Mouse (Mus musculus) bone marrow macrophage, adult 2 months (primary cell): Measurements from ENCODE around the gene Itga7. TPM values are rescaled to one million over a fixed set of nuclear protein-coding genes. Genes with fewer than 3 reads are reported as not detected.

Source experiments
- H3K27ac ChIP-seq: 2 replicates; pipeline ENCODE4 v1.5.1; 2012; ENCODE audit warnings: low read depth, low read length; ENCODE audit not compliant: insufficient read depth
- H3K4me1 ChIP-seq: 2 replicates; pipeline ENCODE4 v1.6.1; 2012; ENCODE audit warnings: low read length; ENCODE audit not compliant: control insufficient read depth, insufficient read depth
- H3K4me3 ChIP-seq: 2 replicates; pipeline ENCODE4 v1.5.1; 2012; ENCODE audit warnings: mild to moderate bottlenecking, low read length, moderate library complexity; ENCODE audit not compliant: insufficient read depth
- CTCF ChIP-seq: IDR thresholded peaks from 2 replicates; pipeline ENCODE4 v1.5.1; 2012; ENCODE audit warnings: low read depth, mild to moderate bottlenecking, low read length, moderate library complexity
- POLR2A ChIP-seq: IDR thresholded peaks from 2 replicates; pipeline ENCODE4 v1.6.1; 2012; ENCODE audit warnings: mild to moderate bottlenecking, low read depth, low read length, borderline replicate concordance
- polyA plus RNA-seq: library from polyadenylated mRNA; stranded (reverse); fragments of >200 nt; gene quantifications from 2 replicates; pipeline ENCODE4 v1.2.4, GENCODE M21; 2012; ENCODE audit not compliant: missing spikeins, insufficient read depth, insufficient read length

Gene Itga7
- polyA plus RNA-seq, 1 experiment, result 0.17 TPM

DNA sequence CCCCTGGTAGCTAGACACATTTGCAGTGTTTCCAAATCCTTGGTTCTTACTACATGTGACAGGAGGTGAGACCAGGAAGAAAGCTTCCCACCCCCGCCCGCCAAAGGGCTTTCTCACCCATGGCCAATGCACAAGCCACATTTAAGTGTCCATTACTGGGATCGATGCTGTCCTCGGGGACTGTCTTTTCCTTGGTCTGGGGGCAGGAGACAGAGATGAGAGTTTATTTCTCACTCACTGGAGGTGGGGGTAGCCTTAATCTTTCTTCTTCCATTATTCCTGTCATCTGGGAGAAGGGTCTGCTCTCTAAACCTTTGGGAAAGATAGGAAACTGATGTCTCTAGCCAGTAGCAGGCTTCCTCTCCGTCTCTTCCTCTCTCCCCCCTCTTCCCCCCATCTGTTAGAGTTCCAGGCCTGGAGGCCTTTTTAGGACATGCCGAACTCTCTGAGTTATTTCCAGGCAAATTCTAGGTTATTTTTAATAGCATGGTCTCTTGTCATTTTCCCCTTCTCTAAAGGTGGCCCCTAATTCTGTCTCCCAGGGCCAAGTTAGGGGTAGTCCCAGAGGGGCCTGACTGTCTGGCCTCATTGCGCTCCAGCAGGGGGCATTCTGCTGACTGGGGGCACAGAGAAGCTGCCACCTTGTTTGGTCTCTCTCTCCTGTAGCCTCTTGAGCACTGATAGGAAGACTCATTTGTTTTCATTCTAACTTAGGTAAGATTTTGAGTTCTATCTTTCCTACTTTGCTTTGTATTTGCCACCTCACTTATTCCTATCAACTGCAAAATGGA is 1.6 kb downstream of the Itga7 start:
- H3K27ac ChIP-seq, result no peak overlapping the region
- peaks cover 12% of the 10 kb centered on the region for H3K4me1 ChIP-seq
- no peak for TF ChIP-seq POLR2A
- no peak for TF ChIP-seq CTCF
- no peak overlapping the region for H3K4me3 ChIP-seq

GRCm38 (mm10) chr10:128935826-128936440 is 2.3 kb downstream of the Itga7 start:
- H3K4me3 ChIP-seq, result no peak overlapping the region
- TF ChIP-seq POLR2A (no peak), CTCF (no peak)

GRCm38 (mm10) chr10:128937756-128938390 is 4.3 kb downstream of the Itga7 start:
- no peak overlapping the region for H3K4me3 ChIP-seq
- TF ChIP-seq CTCF (no peak), POLR2A (no peak)
- peaks cover 8% of the 10 kb centered on the region for H3K4me1 ChIP-seq
- H3K27ac ChIP-seq, result no peak overlapping the region

More at GRCm38 (mm10) chr10:128935826-128936440, 2.3 kb downstream of the Itga7 start:
- Histone ChIP-seq H3K4me1 (peaks cover 11% of the 10 kb centered on the region), H3K27ac (no peak overlapping the region)

DNA sequence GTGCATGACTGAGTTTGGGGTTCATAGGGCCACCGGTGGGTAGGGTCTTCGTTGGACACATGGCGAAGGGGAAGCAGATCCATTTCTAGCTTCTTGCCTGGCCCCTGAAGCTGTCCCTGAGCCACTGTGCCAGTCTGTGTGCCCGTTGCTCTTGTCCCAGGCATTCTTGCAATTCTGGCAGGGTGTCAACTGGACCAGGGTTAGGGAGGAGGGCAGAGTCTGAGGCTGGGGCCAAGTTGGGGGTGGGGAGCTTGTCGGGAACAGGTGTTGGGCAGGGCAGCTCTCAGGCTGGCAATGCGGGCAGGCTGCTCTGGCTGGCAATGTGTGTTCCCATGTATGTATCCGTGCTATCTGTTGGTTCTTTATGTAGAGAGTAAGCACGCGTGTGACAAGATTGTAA is 4.8 kb downstream of the Itga7 start:
- no peak overlapping the region for H3K4me3 ChIP-seq
- no peak overlapping the region for H3K27ac ChIP-seq
- H3K4me1 ChIP-seq, result peaks cover 8% of the 10 kb centered on the region
- TF ChIP-seq CTCF (no peak), POLR2A (no peak)

DNA sequence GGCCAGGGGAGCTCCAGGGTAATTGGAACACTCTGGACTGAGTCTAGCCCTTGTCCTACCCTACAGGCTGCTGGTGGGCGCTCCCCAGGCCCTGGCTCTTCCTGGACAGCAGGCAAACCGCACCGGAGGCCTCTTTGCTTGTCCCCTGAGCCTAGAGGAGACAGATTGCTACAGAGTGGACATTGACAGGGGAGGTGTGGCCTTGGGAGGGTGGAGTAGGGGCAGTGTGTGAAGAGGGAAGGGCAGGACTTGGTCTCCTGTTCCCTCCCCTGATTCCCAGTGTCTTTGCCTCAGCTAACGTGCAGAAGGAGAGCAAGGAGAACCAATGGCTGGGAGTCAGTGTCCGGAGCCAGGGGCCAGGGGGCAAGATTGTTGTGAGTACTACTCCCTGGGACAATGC is 5.4 kb downstream of the Itga7 start:
- H3K4me1 ChIP-seq, result peaks cover 8% of the 10 kb centered on the region
- TF ChIP-seq CTCF (no peak), POLR2A (no peak)
- no peak overlapping the region for H3K27ac ChIP-seq
- H3K4me3 ChIP-seq, result no peak overlapping the region

DNA sequence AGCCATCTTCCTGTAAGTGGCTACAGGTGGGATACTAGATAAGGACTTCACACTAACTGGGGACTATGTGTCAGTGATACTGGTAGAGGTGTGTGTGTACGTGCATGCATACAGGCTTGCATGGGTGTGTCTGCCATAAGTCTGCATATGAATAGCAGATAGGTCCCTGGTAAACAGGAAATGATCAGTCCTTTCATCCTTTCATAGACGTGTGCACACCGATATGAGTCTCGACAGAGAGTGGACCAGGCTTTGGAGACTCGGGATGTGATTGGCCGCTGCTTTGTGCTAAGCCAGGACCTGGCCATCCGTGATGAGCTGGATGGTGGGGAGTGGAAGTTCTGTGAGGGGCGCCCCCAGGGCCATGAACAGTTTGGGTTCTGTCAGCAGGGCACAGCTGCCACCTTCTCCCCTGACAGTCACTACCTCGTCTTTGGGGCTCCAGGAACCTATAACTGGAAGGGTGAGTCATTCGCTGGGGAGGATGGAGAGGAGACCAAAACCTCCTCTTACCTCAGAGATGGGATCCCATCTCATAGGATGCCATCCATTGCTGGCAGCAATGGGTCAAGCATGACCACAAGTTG is 7.0 kb downstream of the Itga7 start:
- H3K27ac ChIP-seq, result no peak overlapping the region
- no peak overlapping the region for H3K4me3 ChIP-seq
- H3K4me1 ChIP-seq, result peaks cover 5% of the 10 kb centered on the region
- no peak for TF ChIP-seq POLR2A
- TF ChIP-seq CTCF, result no peak

DNA sequence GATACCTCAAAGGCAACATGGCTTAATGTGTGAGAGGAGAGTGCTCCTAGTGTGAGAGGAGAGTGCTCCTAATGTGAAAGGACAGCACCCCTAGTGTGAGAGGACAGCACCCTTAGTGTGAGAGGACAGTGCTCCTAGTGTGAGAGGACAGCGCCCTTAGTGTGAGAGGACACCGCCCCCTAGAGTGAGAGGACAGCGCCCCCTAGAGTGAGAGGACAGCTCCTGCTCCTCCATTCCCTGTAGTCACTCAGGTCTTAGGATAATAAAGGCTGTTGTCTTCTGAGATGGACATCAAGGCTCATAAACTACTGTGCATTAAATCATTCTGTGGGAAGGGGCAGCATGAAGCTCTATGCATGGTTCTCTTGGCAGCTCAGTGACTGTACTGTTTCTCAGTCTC is 12.1 kb downstream of the Itga7 start:
- no peak overlapping the region for H3K27ac ChIP-seq
- peaks cover 5% of the 10 kb centered on the region for H3K4me1 ChIP-seq
- no peak overlapping the region for H3K4me3 ChIP-seq
- TF ChIP-seq CTCF, result peak; percentile 67
- no peak for TF ChIP-seq POLR2A

- no peak for TF ChIP-seq POLR2A
- no peak for TF ChIP-seq CTCF
- no peak overlapping the region for H3K4me3 ChIP-seq
- no peaks in the 10 kb centered on the region for H3K4me1 ChIP-seq
- no peak overlapping the region for H3K27ac ChIP-seq
Observed at GRCm38 (mm10) chr10:128947496-128947895, 13.9 kb downstream of the Itga7 start.

DNA sequence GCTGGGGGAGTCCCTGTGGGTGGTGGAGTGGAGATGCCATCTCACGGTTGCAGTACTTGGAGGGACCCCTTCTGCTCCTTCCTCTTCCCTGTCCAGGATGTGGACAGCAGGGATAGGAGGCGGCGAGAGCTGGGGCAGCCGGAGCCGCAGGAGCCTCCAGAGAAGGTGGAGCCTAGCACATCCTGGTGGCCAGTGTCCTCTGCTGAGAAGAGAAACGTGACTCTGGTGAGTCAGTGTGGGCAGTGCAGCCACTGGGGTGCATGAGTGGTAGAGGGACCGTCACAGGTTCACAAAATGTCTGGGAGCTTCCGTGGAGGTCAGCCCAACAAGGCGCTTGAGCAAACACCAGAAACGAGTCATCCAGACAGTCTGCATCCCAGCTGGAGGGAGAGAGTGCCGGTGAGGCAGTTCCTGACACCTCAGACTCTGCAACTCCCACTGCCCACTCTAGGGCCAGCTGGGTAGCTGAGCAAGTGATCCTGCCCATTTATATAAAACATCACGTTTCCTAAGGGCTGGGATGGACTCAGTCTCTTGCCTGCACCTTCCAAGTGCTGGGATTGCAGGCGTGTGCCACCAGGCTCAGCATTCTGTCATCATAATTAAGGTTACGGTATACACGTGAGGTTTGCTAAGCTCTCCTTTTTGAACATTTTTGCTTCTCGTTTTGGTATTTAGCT is 16.7 kb downstream of the Itga7 start:
- Histone ChIP-seq H3K4me1 (no peaks in the 10 kb centered on the region), H3K27ac (no peak overlapping the region), H3K4me3 (no peak overlapping the region)
- TF ChIP-seq CTCF (no peak), POLR2A (no peak)
